Mouse (Mus musculus) layer of hippocampus, adult 9-11 months (tissue): Measurements from ENCODE around the gene Plce1.
A peak's percentile ranks its signal among the peaks of the same experiment; 100 is the strongest.

ENCODE experiments used
- DNase-seq: peaks from one replicate; pipeline ENCODE4 v3.0.0; 2022

Gene Plce1

DNA sequence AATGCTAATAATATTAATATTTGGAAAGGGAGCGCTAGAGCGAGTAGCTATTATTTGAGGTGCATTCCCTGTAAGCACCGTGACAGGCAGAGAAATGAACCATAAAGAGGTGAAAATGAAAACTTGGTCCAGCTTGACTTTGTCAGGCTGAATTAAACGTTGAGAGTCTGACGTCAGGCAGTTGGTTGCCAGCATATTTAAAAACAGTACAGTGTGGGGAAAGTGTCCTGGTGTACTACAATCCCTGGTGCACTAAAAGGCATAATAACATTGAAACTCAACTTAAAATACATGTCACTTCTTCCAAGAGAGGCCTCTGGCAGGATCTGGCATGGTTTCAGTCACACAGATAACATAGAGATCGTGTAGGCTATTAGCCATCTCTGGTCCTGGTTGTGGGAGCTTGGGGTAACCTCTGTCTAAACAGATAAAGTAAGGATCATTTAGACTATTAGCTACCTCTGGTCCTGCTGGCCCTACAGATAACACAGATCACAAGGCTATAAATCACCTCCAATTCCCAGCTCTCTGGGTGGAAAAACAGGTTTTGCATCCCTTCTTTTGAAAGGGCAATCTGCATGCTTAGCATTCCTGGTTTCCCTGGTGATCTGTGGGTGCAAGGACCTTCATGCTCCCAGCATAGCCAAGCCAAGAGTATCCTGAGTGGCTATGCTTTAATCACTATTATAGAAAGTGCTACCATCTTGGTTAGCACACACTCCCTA lies 164.1 kb downstream of the Plce1 start:
- DNase-seq, result no peak

DNA sequence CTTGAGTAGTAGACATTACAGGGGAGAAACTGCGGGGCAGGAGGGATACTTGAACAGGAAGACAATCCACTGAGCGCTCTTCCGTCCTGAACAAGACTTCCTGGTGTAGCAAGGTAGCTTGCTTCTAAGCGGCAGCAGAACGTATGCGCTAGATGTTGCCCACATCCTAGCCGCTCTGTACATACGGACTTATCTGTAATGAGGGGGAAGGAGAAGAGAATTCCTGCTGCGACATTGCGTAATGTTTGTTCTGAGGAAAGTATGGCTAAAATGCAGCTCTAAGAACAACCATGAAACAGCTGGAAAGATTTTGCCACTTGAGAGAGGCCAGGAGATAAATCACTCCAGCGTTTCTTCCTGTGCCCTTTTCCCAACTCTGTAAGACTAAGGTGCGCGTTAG lies 177.1 kb downstream of the Plce1 start:
- no peak for DNase-seq

DNA sequence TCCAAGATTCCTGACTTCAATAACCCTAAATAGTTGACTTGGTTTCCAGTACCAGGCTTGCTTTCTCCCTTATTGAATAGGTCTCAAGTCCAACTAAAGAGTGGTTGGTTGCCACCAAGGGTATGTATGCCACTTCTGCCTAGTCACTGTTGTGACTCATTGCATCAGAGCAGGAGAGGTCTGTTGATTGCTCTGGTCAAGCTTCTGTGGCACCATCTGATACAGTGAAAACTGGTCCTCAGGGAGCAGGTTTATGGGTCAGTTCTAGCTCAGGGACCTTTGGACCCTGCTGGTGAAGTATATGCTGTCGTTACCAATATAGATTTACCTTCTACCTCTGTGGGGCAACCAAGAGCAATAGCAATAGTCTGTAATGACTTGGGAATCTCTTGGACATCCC lies 184.5 kb downstream of the Plce1 start:
- DNase-seq, result no peak

DNA sequence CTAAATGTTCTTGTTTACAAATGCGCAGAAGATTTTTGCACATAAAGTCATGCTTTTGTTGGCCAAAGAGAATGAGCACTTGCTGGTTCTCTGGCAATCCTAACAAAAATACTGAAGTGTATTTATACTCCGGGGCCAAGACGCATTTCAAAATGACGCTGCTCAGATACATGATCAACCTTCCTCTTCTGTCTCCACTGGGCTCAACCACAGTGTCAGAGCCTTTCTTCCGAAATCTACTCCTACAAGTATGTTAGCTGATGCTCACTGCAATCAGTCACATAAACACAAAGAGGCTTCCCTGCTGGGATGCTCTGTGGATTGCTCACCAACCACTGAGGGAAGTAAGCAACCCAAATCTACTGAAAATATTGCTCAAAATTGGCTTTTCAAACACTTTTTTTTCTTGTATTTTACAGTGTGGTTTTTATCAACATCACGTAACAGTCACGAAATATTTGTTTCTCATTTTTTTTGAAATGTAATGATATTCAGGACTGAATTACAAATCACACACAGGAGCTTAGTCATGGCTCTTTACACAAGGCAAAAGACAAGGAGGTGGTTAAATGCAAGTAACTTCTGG lies 191.2 kb downstream of the Plce1 start:
- DNase-seq, result no peak

DNA sequence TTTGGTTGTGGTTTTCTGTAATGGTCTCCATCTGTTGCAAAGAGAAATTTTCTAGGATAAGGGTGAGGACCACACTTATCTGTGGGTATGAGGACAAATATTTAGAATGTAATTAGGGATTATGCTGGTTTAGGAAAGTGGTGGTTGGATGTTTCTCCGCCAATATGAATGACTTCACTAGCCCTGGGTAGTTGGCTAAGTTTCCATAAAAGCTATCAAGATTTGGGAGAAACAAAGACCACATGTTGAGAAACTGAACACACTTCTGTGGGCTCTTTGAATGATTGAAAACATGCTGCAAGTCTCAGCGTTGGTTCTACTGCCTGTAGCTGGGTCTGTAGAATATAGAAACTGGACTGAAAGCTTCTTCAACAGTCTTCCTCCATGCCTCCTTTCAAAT lies 193.0 kb downstream of the Plce1 start:
- no peak for DNase-seq

DNA sequence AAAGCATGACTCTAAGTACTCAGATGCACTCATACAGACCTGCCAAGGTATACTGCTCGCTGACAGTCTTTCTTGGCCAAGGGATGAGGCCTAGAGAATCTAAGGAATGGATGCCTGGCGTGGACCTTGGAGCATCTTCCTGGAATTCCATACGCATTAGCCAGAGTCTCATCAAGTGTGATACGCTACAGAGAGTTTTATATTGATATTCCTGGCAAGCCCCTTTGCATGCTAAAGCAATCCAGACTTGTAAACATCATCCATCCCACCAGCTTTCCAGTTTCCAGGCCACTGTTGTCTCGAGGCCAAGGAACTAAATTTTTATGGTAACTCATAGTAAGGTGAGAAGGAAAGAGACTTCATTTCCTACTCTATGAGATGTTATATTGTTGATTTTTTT lies 197.7 kb downstream of the Plce1 start:
- no peak for DNase-seq

DNA sequence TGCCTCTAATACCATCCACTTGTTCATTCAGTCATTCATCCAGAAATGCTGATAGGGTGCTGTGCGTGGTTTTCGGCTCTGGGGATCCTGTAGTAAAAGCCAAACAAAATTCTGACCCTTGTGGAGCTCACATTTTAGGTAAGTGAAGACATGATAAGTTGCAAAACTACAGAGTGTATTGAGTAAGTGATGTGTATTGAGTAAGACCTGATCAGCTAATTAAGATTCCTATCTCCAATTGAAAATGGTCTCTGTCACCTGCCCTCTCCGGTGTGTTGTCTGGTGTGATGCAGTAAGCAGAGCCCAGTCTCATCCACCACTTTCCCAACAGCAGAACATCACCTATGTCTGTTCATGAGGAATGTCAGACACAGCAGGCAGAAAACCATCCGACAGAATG lies 198.6 kb downstream of the Plce1 start:
- DNase-seq, result no peak

DNA sequence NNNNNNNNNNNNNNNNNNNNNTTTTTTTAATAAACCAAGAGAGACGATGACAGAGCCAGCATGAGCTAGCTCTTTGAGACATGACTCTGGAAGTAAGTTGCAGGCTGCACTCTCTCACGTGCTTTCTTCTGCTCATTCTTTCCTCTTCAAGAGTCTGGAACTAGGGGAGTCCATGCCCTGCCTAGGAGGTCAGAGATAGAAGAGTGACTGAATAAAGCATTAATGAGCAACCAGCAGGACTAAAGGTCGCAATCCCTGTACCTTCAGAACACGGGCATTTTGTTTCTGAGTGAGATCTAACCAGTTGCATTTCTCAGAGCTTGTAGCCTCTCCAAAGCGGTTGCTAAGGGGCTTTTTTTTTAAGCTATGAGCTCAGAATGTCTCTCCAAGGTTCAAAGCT lies 206.4 kb downstream of the Plce1 start:
- DNase-seq, result no peak

DNA sequence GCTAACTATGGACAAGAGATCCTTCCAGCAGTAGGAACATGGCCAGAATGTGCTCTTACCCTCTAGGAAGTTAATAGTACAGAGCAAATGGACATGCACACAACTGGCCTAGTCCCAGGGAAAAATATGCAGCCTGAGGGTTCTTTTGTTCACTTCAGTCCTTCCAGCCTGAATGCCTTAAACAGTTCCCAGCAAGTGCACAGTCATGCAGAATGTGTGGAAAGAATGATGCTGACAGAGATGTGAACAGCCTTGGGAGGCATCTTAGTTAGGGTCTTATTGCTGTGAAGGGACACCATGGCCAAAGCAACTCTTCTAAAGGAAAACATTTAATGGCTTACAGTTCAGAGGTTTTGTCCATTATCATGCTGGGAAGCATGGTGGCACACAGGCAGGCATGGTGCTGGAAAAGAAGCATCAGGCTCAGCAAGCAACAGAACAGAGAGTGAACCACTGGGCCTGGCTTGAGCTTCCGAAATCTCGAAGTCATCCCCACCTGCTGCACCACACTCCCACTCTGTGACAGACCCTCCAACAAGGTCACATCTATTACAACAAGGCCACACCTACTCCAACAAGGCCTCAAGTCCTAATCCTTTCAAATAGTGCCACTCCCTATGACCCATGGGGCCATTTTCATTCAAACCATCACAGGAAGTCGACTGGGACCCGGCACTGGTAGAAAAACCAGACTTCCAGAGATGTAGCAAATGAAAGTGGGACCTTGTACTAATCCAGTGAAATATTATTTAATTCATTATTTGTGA lies 208.0 kb downstream of the Plce1 start:
- no peak for DNase-seq

DNA sequence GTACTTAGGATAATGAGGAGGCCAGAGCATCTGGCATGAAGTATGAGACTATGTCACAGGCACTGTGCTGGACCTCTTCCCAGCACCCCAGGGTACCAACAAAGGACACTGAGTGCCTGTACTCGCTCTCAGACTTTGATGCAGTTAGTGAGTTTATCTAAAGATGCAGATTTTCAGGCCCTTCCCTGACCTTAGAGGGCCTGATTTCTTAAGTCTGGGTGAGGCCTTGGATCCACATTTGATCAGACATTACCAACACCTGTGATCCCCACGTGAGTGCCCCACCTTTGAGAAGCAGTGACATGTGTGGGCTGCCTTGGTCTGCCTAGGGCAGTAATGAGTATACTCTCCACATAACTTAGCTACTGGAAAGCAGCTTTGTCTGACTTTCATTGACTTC lies 209.4 kb downstream of the Plce1 start:
- DNase-seq, result no peak

DNA sequence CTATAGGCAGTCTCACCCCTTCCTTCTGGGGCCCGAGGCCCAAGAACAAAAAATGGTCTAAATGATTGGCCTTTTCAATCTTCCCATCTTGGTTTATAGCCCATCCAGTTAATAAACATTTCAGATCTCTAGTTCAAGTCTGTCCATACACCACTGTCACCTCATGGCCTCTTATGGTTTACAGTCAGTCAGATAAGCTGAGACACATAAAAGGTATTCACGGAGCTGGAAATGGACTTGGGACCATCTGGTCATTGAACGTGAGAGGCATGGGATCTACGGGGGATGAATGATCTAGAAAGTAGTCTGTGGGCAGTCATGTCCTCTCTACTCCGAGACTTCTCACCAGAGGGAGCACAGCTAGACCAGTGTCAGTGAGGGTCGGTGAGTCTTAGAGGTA lies 210.6 kb downstream of the Plce1 start:
- no peak for DNase-seq

DNA sequence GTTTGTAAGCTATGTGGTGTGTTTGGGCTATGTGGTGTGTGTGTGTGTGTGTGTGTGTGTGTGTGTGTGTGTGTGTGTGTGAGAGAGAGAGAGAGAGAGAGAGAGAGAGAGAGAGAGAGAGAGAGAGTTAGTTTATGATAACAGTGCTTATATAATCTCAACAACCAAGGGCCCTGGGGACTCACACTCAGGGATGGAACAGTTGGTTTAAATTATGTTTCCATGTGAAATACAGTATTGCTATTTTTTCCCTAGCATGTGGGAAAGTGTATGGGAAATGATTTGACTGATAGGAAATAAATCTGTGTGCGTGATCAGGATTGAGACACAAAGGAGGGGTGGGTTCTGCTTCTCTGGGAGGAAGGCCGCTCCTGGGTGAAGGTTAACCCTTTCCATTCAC lies 212.4 kb downstream of the Plce1 start:
- no peak for DNase-seq

DNA sequence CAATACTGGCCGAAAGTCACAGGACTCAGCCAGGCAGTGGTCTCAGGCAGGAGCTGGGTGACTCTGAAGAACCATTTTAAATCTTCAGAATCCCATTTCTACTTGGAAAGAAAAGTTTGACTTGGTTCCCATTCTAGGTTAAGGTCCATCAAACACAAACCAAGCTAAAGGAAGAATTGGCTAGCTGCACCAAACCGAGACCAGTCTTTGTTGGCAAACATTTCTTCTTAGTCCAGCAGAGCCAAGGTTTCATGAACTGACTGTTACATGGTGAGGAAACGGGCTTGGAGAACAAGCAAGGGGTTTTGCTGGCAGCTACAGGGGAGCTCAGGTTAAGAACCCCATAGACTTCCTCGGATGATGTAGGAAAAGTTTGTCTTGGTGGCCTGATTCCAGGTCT lies 212.9 kb downstream of the Plce1 start:
- no peak for DNase-seq

DNA sequence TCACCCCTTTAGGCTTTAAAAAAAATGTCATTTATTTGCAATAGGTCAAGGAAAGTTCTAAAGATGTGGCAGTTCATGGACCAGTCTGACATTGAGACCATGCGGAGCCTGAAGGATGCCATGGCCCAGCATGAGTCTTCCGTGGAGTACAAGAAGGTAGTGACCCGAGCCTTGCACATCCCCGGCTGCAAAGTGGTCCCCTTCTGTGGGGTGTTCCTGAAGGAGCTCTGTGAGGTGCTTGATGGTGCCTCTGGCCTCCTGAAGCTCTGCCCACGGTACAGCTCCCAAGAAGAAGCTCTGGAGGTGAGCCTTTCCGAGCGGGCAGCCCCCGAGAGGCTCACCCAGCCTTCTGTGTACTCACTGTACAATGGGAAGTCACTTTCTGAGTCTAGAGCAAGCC lies 220.9 kb downstream of the Plce1 start:
- DNase-seq, result no peak

DNA sequence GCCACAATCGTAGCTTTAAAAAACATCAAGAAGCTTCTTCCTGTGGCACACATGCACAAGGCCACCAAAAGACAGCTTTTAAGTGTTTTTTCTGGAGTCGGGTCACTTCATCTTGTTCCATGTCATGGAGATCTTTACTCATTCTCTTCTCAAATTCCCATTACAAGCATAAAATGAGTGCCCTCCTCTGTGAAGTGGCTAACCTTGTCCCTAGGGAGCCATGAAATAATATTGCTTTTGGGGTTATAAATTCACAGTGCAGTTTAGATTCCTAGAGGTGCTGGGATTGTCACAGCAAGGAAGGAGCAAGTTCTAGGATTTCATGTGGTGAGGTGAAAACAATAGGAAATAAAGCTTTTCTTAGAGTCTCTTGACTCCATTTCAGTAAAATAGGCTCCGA lies 223.8 kb downstream of the Plce1 start:
- no peak for DNase-seq

DNA sequence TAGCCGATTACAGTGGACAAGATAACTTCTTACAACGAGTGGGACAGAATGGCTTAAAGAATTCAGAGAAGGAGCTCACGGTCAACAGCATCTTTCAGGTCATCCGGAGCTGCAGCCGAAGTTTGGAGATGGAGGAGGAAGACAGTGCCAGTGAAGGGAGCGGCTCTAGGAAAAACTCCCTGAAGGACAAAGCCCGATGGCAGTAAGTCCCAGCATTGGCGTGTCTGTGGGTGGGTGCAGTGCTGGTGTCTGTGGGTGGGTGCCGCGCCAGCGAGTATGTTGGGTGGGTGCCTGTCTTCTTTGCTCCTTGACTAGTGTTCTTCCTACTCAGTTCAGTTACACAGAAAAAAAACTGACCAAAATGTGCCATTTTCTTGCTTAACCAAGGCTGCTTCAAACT lies 224.3 kb downstream of the Plce1 start:
- DNase-seq, result no peak

DNA sequence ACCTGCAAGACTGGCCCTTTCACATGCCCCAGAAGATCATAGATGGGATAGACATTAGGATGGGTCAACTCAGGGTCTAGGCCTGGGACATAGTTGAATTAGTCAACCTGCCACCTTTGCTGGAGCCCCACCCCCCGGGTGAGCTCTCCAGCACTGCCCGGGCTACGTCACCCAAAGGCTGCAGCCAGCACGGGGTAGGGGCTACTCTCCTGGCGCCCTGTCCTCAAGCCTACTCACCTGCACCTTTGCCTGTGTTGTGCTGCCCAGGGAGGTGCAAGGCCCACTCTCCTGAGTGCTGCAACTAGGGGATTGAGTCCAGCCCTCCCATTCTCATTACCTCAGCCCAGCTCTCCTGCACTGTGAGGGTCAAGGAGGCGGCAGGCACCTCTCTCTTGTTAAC lies 225.5 kb downstream of the Plce1 start:
- DNase-seq, result no peak

DNA sequence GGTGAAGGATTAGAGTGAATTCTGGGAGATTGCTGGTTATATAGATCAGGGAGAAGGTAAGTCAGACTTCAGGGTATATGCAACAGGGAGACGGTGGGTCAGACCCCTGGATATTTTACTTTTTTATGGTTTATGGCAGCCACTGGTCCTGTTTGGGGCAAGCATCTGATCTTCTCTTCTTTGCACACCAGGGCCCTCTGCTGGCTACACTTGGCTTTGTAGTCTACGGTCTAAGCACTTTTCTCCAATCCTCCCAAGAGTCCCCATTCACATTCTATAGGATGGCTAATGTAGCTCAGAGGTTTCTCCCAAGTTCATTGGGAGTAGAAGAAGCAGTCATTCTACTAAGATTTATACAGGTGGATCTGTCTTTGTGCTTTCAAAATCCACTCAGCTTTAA lies 228.5 kb downstream of the Plce1 start:
- no peak for DNase-seq

DNA sequence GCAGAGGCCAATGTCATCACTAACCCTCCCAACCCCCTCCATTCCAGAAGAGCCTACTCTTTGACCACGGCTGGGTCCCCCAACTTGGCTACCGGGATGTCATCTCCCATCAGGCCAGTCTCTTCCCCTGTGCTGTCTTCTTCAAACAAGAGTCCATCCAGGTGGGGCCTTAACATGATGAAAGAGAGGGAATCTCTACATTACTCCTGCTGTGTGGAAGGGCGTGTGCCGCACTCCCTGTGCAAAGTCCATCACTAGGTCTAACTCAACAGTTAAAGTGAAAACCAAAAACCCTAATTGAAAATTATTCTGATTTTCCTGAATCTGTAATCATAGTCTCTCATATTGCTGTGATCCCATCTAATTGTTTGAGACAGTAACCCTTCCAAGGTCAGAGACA lies 240.9 kb downstream of the Plce1 start:
- no peak for DNase-seq

DNA sequence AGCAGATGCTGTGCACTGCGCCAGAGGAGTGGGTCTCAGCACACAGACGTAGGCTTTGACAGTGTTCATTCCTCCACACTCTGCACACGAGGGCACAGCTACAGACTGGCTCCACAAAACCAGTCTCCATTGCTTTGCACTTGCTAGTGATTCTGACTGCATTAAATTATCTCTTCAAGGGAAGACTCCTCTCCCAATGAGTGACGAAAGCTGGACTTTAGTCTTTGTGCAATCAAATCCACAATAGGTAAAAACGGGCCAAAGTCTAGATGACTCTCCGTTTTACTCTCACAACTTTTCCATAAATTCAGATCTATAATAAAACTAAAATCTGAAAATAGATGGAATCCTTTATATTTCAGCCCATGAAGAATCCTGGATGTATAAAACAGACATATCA lies 242.1 kb downstream of the Plce1 start:
- no peak for DNase-seq

DNA sequence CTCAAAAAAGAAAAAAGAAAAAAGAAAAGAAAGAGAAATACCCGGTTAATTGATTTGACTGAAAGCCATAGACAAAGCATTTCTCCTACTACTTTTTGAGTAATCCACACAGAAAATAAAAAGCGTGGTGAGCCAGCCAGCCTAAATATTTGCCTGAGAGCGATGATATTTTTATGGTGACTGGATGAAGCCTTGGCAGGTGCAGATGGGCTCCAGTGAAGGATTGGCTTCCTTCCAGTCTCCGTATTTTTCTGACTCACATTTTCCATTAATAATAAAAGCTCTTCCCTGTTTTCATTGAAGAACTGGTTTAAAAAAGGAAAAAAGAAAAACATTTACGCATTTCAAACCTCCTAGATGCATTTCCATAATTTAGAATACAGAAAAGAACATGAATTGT lies 243.1 kb downstream of the Plce1 start:
- peak; percentile 55 for DNase-seq

DNA sequence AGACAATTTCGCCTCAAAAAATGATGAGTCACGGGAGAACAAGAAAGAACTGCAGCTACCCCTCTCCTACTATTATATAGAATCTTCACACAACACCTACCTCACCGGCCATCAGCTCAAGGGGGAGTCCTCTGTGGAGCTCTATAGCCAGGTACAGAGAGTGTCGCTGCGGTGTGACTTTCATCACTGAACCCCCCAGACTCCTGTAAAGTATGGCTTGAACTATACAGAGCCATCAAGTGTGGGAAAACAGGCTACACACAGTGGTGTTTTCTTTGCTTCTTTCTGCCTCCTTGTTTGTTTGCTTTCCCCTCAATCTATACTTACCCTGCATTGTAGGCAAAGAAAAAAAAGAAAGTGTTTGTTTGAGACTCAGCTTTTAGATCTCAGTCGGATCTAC lies 247.9 kb downstream of the Plce1 start:
- no peak for DNase-seq

DNA sequence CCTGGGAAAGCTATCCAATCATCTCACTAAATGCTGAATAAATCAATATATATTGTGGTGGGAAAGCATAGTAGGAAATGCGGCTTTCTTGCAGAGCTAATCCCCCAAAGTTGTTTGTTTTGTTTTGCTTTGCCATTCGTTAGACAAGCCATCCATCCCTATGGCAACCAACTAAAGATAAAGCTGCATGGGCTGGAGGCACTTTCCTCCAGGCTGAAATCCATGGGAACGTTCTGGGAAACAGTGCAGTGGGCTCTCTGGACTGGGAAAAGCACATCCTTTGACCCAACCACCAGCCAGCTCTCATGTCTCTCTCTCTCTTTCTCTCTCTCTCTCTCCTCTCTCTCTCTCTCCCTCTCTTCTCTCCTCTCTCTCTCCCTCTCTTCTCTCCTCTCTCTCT lies 248.4 kb downstream of the Plce1 start:
- DNase-seq, result no peak

DNA sequence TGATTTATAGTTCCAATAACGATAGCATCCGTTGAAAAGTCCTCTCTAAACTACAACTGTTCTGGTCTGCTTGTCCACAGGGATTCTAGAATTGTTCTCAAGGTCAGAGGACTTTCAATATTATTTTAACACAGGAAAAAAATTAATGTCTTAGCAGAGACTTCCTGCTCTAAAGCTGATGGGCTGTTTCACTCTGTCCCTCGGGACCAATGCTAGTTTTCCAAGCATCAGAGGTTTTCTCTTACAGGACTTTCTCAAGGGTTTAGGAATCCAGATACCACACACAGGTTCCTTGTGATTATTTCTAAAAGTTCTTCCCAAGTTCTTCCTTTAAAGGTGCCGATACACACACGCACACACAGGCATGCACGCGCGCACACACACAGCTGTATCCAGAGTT lies 263.6 kb downstream of the Plce1 start:
- DNase-seq, result no peak
